Mouse (Mus musculus) frontal cortex, postnatal 36 days (tissue): ENCODE measurements around the gene Cdk18.

Experiments used
- DNase-seq, 2 experiments: peaks; one replicate each; pipeline ENCODE4 v3.0.0; 2022; ENCODE audit warnings: low spot score in 2 of 2

The Cdk18 gene

GRCm38 (mm10) chr1:132113098-132113497, 26.4 kb downstream of the Cdk18 start:
- DNase-seq = no peak

GRCm38 (mm10) chr1:132112426-132112825, 27.1 kb downstream of the Cdk18 start:
- DNase-seq = no peak

- no peak for DNase-seq
Measured at GRCm38 (mm10) chr1:132111411-132111810, 28.1 kb downstream of the Cdk18 start.

- DNase-seq = no peak
Measured at GRCm38 (mm10) chr1:132109368-132109767, 30.1 kb downstream of the Cdk18 start.

GRCm38 (mm10) chr1:132104353-132104752, 35.1 kb downstream of the Cdk18 start:
- DNase-seq = no peak

GRCm38 (mm10) chr1:132101953-132102697, 37.4 kb downstream of the Cdk18 start:
- no peak for DNase-seq

GRCm38 (mm10) chr1:132099775-132100174, 39.7 kb downstream of the Cdk18 start:
- DNase-seq = no peak

- DNase-seq = peak in 1 of 2 experiments; percentile 31
Measured at GRCm38 (mm10) chr1:132099016-132099415, 40.5 kb downstream of the Cdk18 start.

GRCm38 (mm10) chr1:132098076-132098475, 41.4 kb downstream of the Cdk18 start:
- no peak for DNase-seq

GRCm38 (mm10) chr1:132095356-132096004, 44.0 kb downstream of the Cdk18 start:
- no peak for DNase-seq

- DNase-seq = no peak
Measured at GRCm38 (mm10) chr1:132093269-132093668, 46.2 kb downstream of the Cdk18 start.

- no peak for DNase-seq
Measured at GRCm38 (mm10) chr1:132090266-132090665, 49.2 kb downstream of the Cdk18 start.

- DNase-seq = no peak
Measured at GRCm38 (mm10) chr1:132089767-132090166, 49.7 kb downstream of the Cdk18 start.

- DNase-seq = peak; percentile 55 to 68
Measured at GRCm38 (mm10) chr1:132088181-132088671, 51.3 kb downstream of the Cdk18 start.

- no peak for DNase-seq
Measured at GRCm38 (mm10) chr1:132085181-132086049, 54.1 kb downstream of the Cdk18 start.

- no peak for DNase-seq
Measured at GRCm38 (mm10) chr1:132078413-132078812, 61.1 kb downstream of the Cdk18 start.

- no peak for DNase-seq
Measured at GRCm38 (mm10) chr1:132075576-132075975, 63.9 kb downstream of the Cdk18 start.

- DNase-seq = no peak
Measured at GRCm38 (mm10) chr1:132070659-132071058, 68.8 kb downstream of the Cdk18 start.

- no peak for DNase-seq
Measured at GRCm38 (mm10) chr1:132069436-132069835, 70.0 kb downstream of the Cdk18 start.

GRCm38 (mm10) chr1:132067261-132068255, 71.9 kb downstream of the Cdk18 start, which contains the start of gene Mfsd4a:
Gene Mfsd4a (minus strand): TSS chr1:132068062.
- peak; percentile 54 to 55 for DNase-seq
